Mouse (Mus musculus) right cerebral cortex, postnatal 25 days (tissue): ENCODE data around the gene Triap1.
"Not testable (repeated sequence)": the region's sequence is repeated elsewhere in the genome, so short reads cannot be mapped to it uniquely, and the experiment has no call there.

Source experiments
- DNase-seq: peaks from one replicate; pipeline ENCODE4 v3.0.0; 2022

Triap1 gene

GRCm38 (mm10) chr5:115340577-115341313 lies at the start of gene Triap1, which contains the start of gene Gatc:
Triap1 (plus strand) TSS chr5:115341225.
Gatc (minus strand) TSS chr5:115341178.
- peak; percentile 89 for DNase-seq

DNA sequence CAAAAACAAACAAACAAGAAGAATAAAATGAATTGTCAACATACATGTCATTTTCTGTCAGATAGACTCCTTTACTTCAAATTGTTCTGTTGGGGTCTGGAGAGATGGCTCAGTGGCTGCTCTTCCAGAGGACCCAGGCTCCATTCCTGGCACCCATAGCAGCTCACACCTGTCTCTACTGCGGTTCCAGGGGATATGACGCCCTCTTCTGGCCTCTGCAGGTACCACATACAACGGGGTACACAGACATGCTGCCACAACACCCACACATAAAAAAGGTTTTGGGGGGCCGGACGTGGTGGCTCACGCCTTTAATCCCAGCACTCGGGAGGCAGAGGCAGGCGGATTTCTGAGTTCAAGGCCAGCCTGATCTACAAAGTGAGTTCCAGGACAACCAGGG lies 46.9 kb upstream of the Triap1 start:
- DNase-seq: no peak

DNA sequence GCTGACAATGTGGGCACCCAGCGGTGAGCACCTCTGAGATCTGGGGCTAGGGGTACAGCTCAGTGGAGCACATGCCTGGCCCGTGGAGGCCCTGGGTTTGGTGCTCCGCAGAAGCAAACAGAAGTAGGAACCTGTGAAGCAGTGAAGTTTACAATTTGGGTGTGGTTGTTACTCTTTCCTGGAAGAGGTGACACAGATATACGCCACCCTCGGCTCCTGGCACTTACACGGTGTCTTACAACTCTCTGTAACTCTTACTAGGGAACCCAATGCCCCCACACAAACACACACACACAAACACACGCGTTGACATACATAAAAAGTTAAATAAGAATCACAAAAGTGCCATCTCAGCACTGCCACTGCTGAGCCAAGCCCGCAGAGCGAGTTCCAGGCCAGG lies 44.7 kb upstream of the Triap1 start:
- no peak for DNase-seq

- peak; percentile 64 for DNase-seq
Measured at GRCm38 (mm10) chr5:115300035-115300744, 40.8 kb upstream of the Triap1 start.

GRCm38 (mm10) chr5:115300792-115301614 lies 40.0 kb upstream of the Triap1 start, which contains the start of gene Dynll1:
Dynll1 (minus strand) TSS chr5:115300999.
- peak; percentile 99 for DNase-seq

- DNase-seq: no peak
Measured at GRCm38 (mm10) chr5:115301615-115302014, 39.4 kb upstream of the Triap1 start.

DNA sequence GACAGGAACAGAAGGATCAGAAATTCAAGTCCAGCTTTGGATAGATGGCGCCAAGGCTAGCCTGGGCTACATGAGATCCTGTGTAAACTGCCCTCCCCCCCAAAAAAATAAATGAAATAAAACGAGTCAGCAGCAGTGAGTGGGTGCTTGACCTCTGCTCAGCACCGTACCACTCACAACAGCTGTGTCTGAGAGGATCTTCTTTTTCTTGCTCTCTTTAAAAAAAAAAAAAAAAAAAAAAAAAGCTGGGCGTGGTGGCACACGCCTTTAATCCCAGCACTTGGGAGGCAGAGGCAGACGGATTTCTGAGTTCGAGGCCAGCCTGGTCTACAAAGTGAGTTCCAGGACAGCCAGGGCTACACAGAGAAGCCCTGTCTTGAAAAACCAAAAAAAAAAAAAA lies 38.8 kb upstream of the Triap1 start:
- DNase-seq: not testable (repeated sequence)

DNA sequence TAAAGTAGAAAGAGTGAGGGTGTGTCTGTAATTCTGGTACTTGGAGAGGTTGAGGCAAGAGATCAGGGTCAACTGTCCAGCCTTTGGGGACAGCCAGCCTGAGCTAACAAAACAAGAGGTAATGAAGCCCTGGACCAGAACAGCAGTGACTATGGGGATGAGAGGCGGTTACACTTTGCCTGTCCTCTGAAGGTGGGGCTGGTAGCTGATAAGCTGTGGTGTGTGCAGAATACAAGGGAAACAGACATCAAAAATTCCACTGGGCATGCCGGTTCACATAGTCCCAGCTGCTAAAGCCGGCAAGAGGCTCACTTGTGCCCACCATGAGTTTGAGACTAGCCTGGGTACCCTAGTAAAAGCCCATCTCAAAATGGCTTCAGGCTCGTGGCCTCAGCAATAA lies 28.7 kb upstream of the Triap1 start:
- no peak for DNase-seq

GRCm38 (mm10) chr5:115312816-115313667 lies 28.0 kb upstream of the Triap1 start:
- DNase-seq: no peak

GRCm38 (mm10) chr5:115313668-115313943 lies 27.4 kb upstream of the Triap1 start:
- DNase-seq: no peak

GRCm38 (mm10) chr5:115316968-115317644 lies 23.9 kb upstream of the Triap1 start:
- DNase-seq: no peak

GRCm38 (mm10) chr5:115317645-115318328 lies 23.2 kb upstream of the Triap1 start:
- DNase-seq: no peak

DNA sequence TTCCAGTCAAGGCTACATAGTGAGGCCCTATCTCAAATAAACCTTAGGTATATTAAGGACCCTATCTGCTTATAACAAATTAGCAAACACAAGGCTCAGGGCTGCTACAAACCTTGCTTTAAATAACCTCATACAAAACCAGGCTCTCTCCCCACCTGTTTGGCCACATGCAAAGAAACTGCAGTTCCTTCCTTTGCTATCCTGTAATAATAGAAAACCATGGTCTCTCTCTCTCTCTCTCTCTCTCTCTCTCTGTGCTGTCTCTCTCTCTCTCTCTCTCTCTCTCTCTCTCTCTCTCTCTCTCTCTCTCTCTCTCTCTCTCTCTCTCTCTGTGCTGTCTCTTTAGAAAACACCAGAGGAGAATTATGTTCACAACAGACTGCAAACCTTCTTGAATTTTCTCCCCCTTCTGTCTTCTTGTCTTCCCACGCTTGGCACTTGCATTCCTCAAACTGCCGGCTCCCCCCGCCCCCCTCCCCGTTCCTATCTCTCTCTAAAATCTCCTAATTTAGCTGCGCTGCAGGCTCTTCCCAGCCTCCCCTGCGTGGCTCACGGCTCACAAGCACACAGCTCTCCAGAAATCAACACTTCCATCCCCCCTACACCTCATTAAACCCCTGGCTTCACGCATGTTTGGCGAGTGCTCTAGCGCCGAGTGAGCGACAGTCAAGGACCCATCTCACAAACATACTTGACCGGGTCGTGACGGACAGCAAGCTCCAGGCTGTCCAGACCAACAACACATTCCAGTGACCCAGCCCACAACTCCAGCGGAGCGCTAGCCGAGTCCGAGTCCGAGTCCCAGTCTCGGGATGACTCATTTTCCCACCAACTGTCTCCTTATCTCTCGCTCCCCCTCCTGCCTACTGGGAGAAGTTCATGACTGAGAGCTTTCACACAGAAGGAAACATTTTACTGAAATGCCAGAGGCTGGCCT lies 21.8 kb upstream of the Triap1 start:
- DNase-seq: peak; percentile 86

GRCm38 (mm10) chr5:115326256-115326831 lies 14.7 kb upstream of the Triap1 start:
- DNase-seq: no peak

GRCm38 (mm10) chr5:115326875-115327609 lies 14.0 kb upstream of the Triap1 start, which contains the start of gene Srsf9:
Srsf9 (plus strand) TSS chr5:115327177.
- peak; percentile 94 for DNase-seq

- DNase-seq: peak; percentile 47
Measured at GRCm38 (mm10) chr5:115327610-115328548, 13.1 kb upstream of the Triap1 start.

- no peak for DNase-seq
Measured at GRCm38 (mm10) chr5:115330955-115331354, 10.1 kb upstream of the Triap1 start.

- DNase-seq: no peak
Measured at GRCm38 (mm10) chr5:115333626-115334025, 7.4 kb upstream of the Triap1 start.
